Mouse (Mus musculus): ENCODE measurements around the gene Gm45717. TPM values are rescaled to one million over a fixed set of nuclear protein-coding genes. Genes with fewer than 3 reads are reported as not detected.

Gm45717 gene
- polyA plus RNA-seq (2014; fragmentation: Nextera tagmentation; extraction: Ambion mirVana): not detected in 2 replicates

DNA sequence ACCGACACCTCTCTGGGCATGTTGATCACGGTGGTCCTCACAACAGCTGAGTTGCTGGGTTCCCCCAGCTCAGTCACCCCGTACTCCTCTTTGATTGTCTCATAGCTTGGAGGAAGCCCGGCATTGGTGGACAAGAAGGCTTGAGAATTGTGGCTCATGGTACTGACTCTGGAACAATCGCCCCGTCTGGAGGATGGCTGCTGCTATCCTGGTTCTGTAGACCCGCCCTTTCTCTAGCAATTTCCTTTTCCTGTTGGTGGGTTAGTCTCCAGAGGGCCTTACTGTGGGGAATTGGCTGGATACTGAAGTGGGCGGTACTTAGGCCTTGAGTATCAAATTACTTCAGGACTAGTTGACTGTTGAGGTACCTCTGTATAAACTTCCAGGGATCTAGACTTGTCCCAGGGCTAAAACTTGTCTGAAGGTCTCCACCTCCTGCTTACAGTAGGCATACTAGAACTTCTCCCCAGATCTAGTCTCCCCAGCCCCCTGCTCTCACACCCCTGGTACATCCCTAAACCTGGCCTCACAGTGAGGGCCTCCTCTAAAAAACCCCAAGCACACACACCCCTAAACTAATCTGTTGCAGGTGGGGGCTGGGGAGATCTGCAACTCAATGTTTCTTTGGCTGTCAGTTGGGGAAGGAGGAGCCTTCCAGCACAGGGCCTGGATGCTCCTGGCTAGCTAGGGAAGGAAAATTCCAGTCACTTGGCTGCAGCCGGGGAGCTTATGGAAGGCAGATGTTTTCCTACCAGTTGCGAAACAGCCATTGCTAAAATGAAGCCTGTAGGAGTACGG lies at the start of gene Gm45717, which contains the start of gene Ifitm2:
Gene Gm45717 (minus strand): TSS at position 180 of the 798 bp plus-strand sequence.
Gene Ifitm2 (minus strand): TSS at position 230 of the 798 bp plus-strand sequence.
- WGBS: 16% methylated on average over 11 of the region's 11 CpGs
- Histone ChIP-seq H3K27me3 (ENCODE audit: control insufficient read depth, insufficient read depth, low read length) (no peaks in the 10 kb centered on the region; the same call in 1 of the 2 replicates), H3K4me2 (peak within 1 kb of the TSS; percentile 42), H3K4me3 (ENCODE audit: low read depth, low read length) (peak within 1 kb of the TSS; percentile 31), H3K4me1 (ENCODE audit: control insufficient read depth, insufficient read depth, low read length) (peaks cover 9% of the 10 kb centered on the region), H3K9ac (ENCODE audit: low read length) (peak within 1 kb of the TSS; percentile 39), H3K27ac (ENCODE audit: low read depth, low read length) (no peak within 1 kb of the TSS), H3K36me3 (ENCODE audit: control insufficient read depth, insufficient read depth, low read length) (no peaks in the 10 kb centered on the region), H3K9me3 (ENCODE audit: control insufficient read depth, low read length) (no peaks in the 10 kb centered on the region)
- ATAC-seq (ENCODE audit: low FRiP score) (peak; percentile 33), DNase-seq (ENCODE audit: low spot score, missing footprints) (peak; percentile 90)

DNA sequence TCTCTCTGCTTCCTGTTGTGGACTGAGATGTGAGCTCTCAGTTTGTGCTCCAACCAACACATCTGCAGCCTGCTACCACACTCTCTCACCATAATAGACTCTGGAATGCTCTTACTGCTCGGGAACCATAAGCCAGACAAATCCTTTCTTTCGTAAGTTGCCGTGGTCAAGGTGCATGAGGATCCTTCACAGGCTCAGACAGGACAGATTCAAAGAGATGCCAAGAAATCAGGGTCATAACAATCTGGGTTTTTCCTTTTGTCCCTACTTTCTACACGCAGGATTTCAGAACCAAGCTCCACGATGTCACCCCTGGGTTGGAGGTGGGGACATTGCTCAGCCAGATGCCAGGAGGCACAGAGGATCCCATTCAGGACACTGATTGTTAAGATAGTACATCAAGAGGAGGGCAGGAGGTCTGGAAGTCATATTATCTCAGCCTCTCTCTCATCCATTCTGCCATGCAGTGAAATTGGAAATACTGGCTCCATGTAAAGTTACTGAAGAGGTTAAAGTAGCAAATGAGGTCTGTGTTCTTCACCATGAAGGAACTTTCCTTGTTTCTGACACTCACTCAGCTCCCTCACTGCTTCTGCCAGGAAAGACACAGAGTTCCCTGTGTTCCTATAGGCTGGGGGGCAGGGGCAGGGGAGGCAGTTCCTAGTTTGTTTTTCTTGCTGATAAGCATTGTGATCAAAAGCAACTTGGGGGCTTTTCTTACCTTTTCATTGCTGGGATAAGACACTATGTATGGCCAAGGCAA lies 47.7 kb upstream of the Gm45717 start:
- Histone ChIP-seq H3K9me3 (ENCODE audit: control insufficient read depth, low read length) (no peaks in the 10 kb centered on the region), H3K4me1 (ENCODE audit: control insufficient read depth, insufficient read depth, low read length) (peaks cover 3% of the 10 kb centered on the region; the same call in 1 of the 2 replicates), H3K27ac (ENCODE audit: low read depth, low read length) (no peak overlapping the region), H3K36me3 (ENCODE audit: control insufficient read depth, insufficient read depth, low read length) (no peaks in the 10 kb centered on the region), H3K27me3 (ENCODE audit: control insufficient read depth, insufficient read depth, low read length) (no peaks in the 10 kb centered on the region; the same call in 1 of the 2 replicates), H3K9ac (ENCODE audit: low read length) (no peak overlapping the region), H3K4me3 (ENCODE audit: low read depth, low read length) (no peak overlapping the region), H3K4me2 (no peak overlapping the region)
- ATAC-seq (ENCODE audit: low FRiP score): no peak
- DNase-seq (ENCODE audit: low spot score, missing footprints): no peak
- 83% methylated on average over 5 of the region's 5 CpGs for WGBS

DNA sequence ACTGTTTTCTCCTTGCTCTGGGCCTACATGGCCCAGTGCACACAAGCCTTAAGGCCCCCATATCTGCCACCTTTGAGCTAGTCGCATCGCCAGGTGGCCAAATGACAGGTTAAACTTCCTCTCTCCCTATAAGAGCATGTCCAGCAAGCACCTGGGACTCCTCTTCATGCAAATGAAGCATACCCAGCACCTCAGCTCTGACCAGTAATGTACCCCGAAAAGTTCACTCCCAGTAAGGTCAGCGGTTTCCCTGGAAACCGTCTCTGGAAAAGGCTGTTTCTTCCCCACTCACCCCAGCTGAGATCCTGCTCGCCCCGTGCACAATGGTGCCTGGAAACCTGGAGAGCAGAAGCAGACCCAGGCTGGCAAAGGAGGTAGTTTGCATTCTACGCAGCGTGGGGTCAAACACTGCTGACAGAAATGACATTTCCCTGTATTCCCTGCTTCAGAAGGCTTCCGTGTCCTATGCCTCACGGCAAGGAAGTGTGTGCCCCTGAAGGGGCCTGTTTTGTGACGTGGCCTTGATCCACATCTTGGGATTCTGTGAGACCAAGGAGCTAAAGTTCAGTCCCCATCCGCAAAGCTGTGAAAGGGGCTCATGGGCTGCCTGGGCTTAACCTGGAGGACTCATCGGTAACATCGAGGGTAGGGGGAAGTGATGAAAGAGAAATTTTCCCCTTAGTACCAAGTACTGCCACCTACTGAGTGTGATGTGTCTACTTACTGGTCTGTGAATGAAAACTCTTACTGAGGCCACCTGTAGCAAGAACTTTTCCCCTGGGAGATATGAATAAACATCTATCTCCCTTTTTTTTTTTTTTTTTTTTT lies 45.4 kb upstream of the Gm45717 start:
- Histone ChIP-seq H3K4me1 (ENCODE audit: control insufficient read depth, insufficient read depth, low read length) (no peaks in the 10 kb centered on the region), H3K9me3 (ENCODE audit: control insufficient read depth, low read length) (no peaks in the 10 kb centered on the region), H3K27me3 (ENCODE audit: control insufficient read depth, insufficient read depth, low read length) (no peaks in the 10 kb centered on the region), H3K4me3 (ENCODE audit: low read depth, low read length) (no peak overlapping the region), H3K27ac (ENCODE audit: low read depth, low read length) (no peak overlapping the region), H3K36me3 (ENCODE audit: control insufficient read depth, insufficient read depth, low read length) (no peaks in the 10 kb centered on the region), H3K4me2 (no peak overlapping the region), H3K9ac (ENCODE audit: low read length) (no peak overlapping the region)
- 77% methylated on average over 15 of the region's 15 CpGs for WGBS
- ATAC-seq (ENCODE audit: low FRiP score) (no peak), DNase-seq (ENCODE audit: low spot score, missing footprints) (no peak)

DNA sequence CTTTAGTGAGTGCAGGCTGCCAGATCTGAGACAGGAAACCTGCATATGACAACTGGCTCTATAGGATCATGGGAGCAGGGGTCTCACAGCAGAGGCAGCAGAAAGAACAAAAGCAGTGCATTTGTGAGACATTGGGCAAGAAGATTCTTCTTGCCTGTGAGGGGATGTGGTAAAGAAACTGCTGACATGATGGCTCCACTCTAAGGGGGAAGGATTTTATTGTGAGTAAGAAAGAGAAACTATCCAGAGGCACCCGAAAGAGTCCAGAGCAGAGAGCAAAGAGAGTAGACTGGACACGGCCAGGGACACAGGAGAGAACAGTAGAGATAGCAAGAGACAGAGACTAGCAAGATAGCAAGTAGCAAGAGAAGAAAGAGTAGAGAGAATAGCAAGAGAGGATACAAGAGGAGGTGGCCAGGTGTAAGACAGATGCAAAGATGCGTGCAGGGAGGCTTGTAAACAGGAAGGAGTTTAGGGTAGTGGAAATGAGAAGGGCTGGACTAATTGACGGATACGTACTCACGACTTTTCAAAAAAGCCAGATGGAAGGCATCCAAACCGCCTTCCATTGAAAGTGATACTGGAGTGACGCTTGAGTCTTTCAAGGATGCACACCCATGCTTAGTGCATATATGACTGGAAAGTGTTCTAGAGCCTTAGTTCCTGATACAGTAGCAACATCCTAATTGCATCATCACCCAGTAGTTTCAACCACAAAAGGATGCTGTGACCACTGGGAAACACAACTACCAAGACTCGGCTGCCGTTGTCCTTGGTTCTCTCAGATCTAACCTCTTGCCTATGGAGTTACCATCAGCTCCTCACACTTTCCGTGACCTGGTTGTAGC lies 43.3 kb upstream of the Gm45717 start:
- Histone ChIP-seq H3K4me2 (no peak overlapping the region), H3K9me3 (ENCODE audit: control insufficient read depth, low read length) (no peaks in the 10 kb centered on the region), H3K36me3 (ENCODE audit: control insufficient read depth, insufficient read depth, low read length) (no peaks in the 10 kb centered on the region), H3K27me3 (ENCODE audit: control insufficient read depth, insufficient read depth, low read length) (no peaks in the 10 kb centered on the region), H3K4me1 (ENCODE audit: control insufficient read depth, insufficient read depth, low read length) (no peaks in the 10 kb centered on the region), H3K4me3 (ENCODE audit: low read depth, low read length) (no peak overlapping the region), H3K9ac (ENCODE audit: low read length) (no peak overlapping the region), H3K27ac (ENCODE audit: low read depth, low read length) (no peak overlapping the region)
- DNase-seq (ENCODE audit: low spot score, missing footprints) (no peak), ATAC-seq (ENCODE audit: low FRiP score) (no peak)
- WGBS: 91% methylated on average over 11 of the region's 11 CpGs

DNA sequence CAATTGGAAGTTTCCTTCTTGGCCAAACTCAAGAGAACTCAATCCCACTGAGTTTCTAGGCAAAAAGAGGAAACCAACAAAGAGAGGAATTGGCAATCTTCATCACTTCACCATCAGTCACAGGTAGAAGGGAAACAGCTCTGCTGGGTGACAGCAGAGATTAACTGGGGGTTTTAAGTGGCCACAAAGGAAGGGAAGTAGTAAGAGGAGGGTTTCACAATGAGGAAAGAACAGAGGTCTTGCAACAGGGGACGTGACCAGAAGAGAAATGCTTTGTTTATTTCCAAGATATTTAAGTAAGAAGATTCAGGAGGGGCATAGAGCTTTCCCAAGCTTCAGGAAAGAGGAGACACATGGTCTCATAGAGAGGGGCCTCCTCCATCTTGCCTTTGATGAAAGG lies 42.1 kb upstream of the Gm45717 start:
- Histone ChIP-seq H3K4me2 (no peak overlapping the region), H3K9me3 (ENCODE audit: control insufficient read depth, low read length) (no peaks in the 10 kb centered on the region), H3K27me3 (ENCODE audit: control insufficient read depth, insufficient read depth, low read length) (no peaks in the 10 kb centered on the region), H3K9ac (ENCODE audit: low read length) (no peak overlapping the region), H3K4me3 (ENCODE audit: low read depth, low read length) (no peak overlapping the region), H3K27ac (ENCODE audit: low read depth, low read length) (no peak overlapping the region), H3K4me1 (ENCODE audit: control insufficient read depth, insufficient read depth, low read length) (no peaks in the 10 kb centered on the region), H3K36me3 (ENCODE audit: control insufficient read depth, insufficient read depth, low read length) (no peaks in the 10 kb centered on the region)
- 67% methylated on average over 1 of the region's 1 CpGs for WGBS
- no peak for DNase-seq (ENCODE audit: low spot score, missing footprints)
- ATAC-seq (ENCODE audit: low FRiP score): no peak

DNA sequence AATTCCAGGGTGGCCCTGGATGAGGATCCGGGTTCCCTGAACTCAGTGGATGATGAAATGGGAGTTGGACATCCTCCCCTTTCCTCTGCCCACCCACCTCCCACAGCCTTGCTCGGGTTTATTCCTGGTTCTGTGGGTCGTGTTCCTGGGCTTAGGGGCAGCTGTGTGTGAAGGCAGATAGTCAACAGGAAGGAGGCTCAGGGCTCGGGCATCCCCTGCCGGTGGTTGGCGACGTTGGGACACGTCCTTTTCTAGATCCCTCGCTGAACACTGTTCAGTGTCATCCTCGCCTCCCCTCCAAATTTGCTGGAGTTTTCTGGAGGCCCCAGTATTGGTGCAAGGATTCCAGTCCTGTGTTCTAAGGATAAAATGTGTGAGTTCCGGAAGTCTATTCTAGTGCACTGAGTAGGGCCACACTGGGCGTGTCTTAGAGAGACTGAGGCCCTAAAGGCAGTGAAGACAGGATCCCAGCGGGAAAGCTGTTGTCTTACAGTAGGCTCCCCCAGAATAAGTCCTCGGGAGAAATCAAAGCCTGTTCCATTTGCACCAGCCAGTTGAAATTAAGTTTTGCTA lies 35.5 kb upstream of the Gm45717 start:
- Histone ChIP-seq H3K4me3 (ENCODE audit: low read depth, low read length) (no peak overlapping the region), H3K4me2 (no peak overlapping the region), H3K4me1 (ENCODE audit: control insufficient read depth, insufficient read depth, low read length) (no peaks in the 10 kb centered on the region), H3K9ac (ENCODE audit: low read length) (no peak overlapping the region), H3K27ac (ENCODE audit: low read depth, low read length) (no peak overlapping the region), H3K27me3 (ENCODE audit: control insufficient read depth, insufficient read depth, low read length) (no peaks in the 10 kb centered on the region), H3K36me3 (ENCODE audit: control insufficient read depth, insufficient read depth, low read length) (no peaks in the 10 kb centered on the region), H3K9me3 (ENCODE audit: control insufficient read depth, low read length) (no peaks in the 10 kb centered on the region)
- DNase-seq (ENCODE audit: low spot score, missing footprints) (no peak), ATAC-seq (ENCODE audit: low FRiP score) (no peak)
- WGBS: 92% methylated on average over 14 of the region's 14 CpGs

DNA sequence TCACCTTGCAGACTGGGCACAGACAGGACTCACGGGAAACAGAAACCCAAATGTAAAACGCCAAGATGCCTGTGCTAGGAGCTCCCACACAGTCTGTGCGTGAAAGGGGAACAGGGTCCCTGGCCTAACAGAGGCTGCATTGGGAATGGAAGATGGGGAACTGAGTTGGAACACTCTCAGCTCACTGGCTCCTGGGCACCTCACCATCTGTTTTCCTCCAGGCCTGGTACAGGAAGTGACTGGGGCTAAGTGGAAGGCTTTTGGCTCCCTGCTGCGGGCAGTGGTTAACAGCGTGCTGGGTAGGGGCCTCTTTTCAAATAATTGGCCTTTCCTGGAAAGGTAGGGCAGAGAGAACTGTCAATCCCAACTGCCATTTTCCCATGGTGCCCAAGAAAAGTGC lies 34.9 kb upstream of the Gm45717 start:
- H3K9ac ChIP-seq (ENCODE audit: low read length): no peak overlapping the region
- ATAC-seq (ENCODE audit: low FRiP score): no peak
- 76% methylated on average over 5 of the region's 5 CpGs for WGBS

DNA sequence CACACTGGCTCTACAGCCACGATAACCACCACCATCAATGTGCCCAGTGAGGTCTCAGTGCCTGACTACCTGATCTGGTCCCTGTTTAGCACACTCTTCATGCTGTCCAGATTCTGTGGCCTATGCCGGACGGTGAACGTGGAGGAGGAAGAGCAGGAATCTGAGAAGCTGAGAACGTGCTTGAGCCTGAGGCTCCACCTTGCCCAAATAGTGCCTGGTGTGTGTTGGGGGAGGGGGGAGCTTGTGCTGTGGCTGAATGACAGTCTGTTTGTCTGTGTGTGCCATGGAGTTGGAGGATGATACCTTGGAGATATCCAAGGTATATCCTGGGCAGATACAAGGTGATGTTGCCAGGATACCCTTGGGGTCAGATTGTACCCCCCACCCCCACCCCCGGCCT lies 34.4 kb upstream of the Gm45717 start:
- Histone ChIP-seq H3K9ac (ENCODE audit: low read length) (no peak overlapping the region), H3K9me3 (ENCODE audit: control insufficient read depth, low read length) (no peaks in the 10 kb centered on the region), H3K4me2 (no peak overlapping the region), H3K4me1 (ENCODE audit: control insufficient read depth, insufficient read depth, low read length) (no peaks in the 10 kb centered on the region), H3K36me3 (ENCODE audit: control insufficient read depth, insufficient read depth, low read length) (no peaks in the 10 kb centered on the region), H3K27me3 (ENCODE audit: control insufficient read depth, insufficient read depth, low read length) (no peaks in the 10 kb centered on the region), H3K4me3 (ENCODE audit: low read depth, low read length) (no peak overlapping the region), H3K27ac (ENCODE audit: low read depth, low read length) (no peak overlapping the region)
- DNase-seq (ENCODE audit: low spot score, missing footprints): no peak
- 76% methylated on average over 6 of the region's 6 CpGs for WGBS
- no peak for ATAC-seq (ENCODE audit: low FRiP score)

More for the DNA sequence above, 34.9 kb upstream of the Gm45717 start:
- no peaks in the 10 kb centered on the region for H3K36me3 ChIP-seq (ENCODE audit: control insufficient read depth, insufficient read depth, low read length)
- no peaks in the 10 kb centered on the region for H3K27me3 ChIP-seq (ENCODE audit: control insufficient read depth, insufficient read depth, low read length)
- no peak for DNase-seq (ENCODE audit: low spot score, missing footprints)
- H3K4me1 ChIP-seq (ENCODE audit: control insufficient read depth, insufficient read depth, low read length): no peaks in the 10 kb centered on the region
- H3K9me3 ChIP-seq (ENCODE audit: control insufficient read depth, low read length): no peaks in the 10 kb centered on the region
- H3K4me2 ChIP-seq: no peak overlapping the region
- H3K4me3 ChIP-seq (ENCODE audit: low read depth, low read length): no peak overlapping the region
- no peak overlapping the region for H3K27ac ChIP-seq (ENCODE audit: low read depth, low read length)
